Comparison of ENCODE assay signal across 24 mouse cellular contexts in the genomic region with DNA sequence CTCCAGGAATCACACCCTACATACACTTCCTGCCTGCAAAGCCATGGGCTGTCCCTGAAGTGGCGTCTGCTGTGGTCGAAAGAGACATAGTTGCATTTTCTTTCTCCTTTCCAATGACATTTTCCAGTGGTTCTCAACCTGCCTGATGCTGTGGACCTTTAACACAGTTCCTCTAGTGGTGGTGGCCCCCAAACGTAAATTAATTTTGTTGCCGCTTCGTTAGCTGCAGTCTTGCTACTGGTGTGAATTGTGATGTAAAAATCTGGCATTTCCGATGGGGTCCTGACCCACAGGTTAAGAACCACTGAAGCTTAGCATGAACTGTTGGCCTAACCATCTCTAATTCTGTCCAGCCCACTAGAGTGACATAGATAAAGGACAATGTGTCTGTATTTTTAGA.
A peak's percentile ranks its signal among the peaks of the same experiment; 100 is the strongest.
DNase-seq lines count a peak whose midpoint lies in the region; ATAC-seq and TF ChIP-seq lines count a peak whose summit lies in the region.
"Had no signal": no experiment of that assay in that cellular context is flagged by ENCODE, and none has a peak within 500 bp of the region (broad histone marks: within the 10 kb centered on the region; RNA-seq: fewer than 3 reads in every experiment).

No protein-coding gene starts in this region.

- no peaks in the 10 kb centered on the region for H3K36me3 ChIP-seq in heart, embryonic 10.5 days
- no peaks in the 10 kb centered on the region for H3K36me3 ChIP-seq in heart, embryonic 15.5 days
- H3K36me3 ChIP-seq: embryonic facial prominence, embryonic 10.5 days; embryonic facial prominence, embryonic 13.5 days; forebrain, embryonic 12.5 days; forebrain, embryonic 15.5 days; hindbrain, embryonic 12.5 days had no signal

- no peaks in the 10 kb centered on the region for H3K27me3 ChIP-seq in heart, embryonic 10.5 days (ENCODE audit: insufficient read depth, poor library complexity, severe bottlenecking)
- H3K27me3 ChIP-seq in heart, embryonic 15.5 days = no peaks in the 10 kb centered on the region
- H3K27me3 ChIP-seq: embryonic facial prominence, embryonic 13.5 days; forebrain, embryonic 12.5 days; forebrain, embryonic 15.5 days; hindbrain, embryonic 12.5 days; hindbrain, embryonic 15.5 days had no signal

- intact Hi-C loops in left cerebral cortex, adult 2 months (cut with DNase I) = no loop called here
- intact Hi-C loops in left cerebral cortex, postnatal 4 days (cut with DNase I) = no loop called here

- 77% methylated on average over 6 of the region's 6 CpGs for WGBS in heart, embryonic 10.5 days
- 71% methylated on average over 6 of the region's 6 CpGs for WGBS in heart, embryonic 15.5 days

- H3K4me3 ChIP-seq in heart, embryonic 10.5 days = no peak overlapping the region
- H3K4me3 ChIP-seq in heart, embryonic 15.5 days = no peak overlapping the region
- H3K4me3 ChIP-seq in left cerebral cortex, adult 2 months = no peak overlapping the region
- H3K4me3 ChIP-seq: embryonic facial prominence, embryonic 10.5 days; embryonic facial prominence, embryonic 13.5 days; erythroblast, embryonic 14.5 days; forebrain, embryonic 12.5 days; forebrain, embryonic 15.5 days; hindbrain, embryonic 12.5 days; hindbrain, embryonic 15.5 days had no signal

- H3K4me1 ChIP-seq in heart, embryonic 10.5 days = 0 out of 2 replicates have a peak, but pooled peaks cover 3% of the 10 kb centered on the region
- peaks cover 8% of the 10 kb centered on the region; the same call in 1 of the 2 replicates for H3K4me1 ChIP-seq in heart, embryonic 15.5 days (replicated peaks)
- H3K4me1 ChIP-seq: embryonic facial prominence, embryonic 10.5 days; embryonic facial prominence, embryonic 13.5 days; forebrain, embryonic 12.5 days; hindbrain, embryonic 12.5 days had no signal

- peak; percentile 55 for DNase-seq in heart, embryonic 10.5 days (ENCODE audit: low spot score)
- DNase-seq in heart, postnatal 4 days = no peak
- no peak for DNase-seq in heart, adult 18-20 months
- DNase-seq in left cerebral cortex, adult 2 months (ENCODE audit: extremely low spot score in 1 of 2, low spot score in 2 of 2) = no peak
- DNase-seq in left cerebral cortex, postnatal 4 days = no peak
- DNase-seq in right cerebral cortex, postnatal 36 days (ENCODE audit: low spot score in 2 of 2) = no peak
- DNase-seq: adrenal gland, adult 2 months; adrenal gland, postnatal 14 days; cerebellum, adult 11 months; cerebellum, adult 2 months; cerebellum, adult 9-11 months; embryo, embryonic 11 days; gastrocnemius, postnatal 25 days; kidney, adult 2 months had no signal

- no peak for ATAC-seq in heart, embryonic 15.5 days (replicated peaks; ENCODE audit: insufficient number of reproducible peaks, insufficient read depth, low FRiP score, low read depth)
- ATAC-seq: CD4-positive, CD25-positive, alpha-beta regulatory T cell, adult 4 months; forebrain, embryonic 15.5 days; intestine, postnatal 0 days had no signal

- no peak overlapping the region for H3K27ac ChIP-seq in heart, embryonic 10.5 days
- peak overlapping the region; percentile 38; the same call in 1 of the 2 replicates for H3K27ac ChIP-seq in heart, embryonic 15.5 days
- peak overlapping the region; percentile 44; the same call in 1 of the 2 replicates for H3K27ac ChIP-seq in left cerebral cortex, adult 2 months
- H3K27ac ChIP-seq: embryonic facial prominence, embryonic 10.5 days; embryonic facial prominence, embryonic 13.5 days; forebrain, embryonic 12.5 days; forebrain, embryonic 15.5 days; hindbrain, embryonic 12.5 days; hindbrain, embryonic 15.5 days had no signal

- H3K9ac ChIP-seq in heart, embryonic 15.5 days = no peak overlapping the region
- H3K9ac ChIP-seq: embryonic facial prominence, embryonic 13.5 days; forebrain, embryonic 12.5 days; forebrain, embryonic 15.5 days; hindbrain, embryonic 12.5 days; hindbrain, embryonic 15.5 days had no signal

- no peak for TF ChIP-seq CTCF in left cerebral cortex, adult 2 months (IDR thresholded peaks at IDR 0.05)

- H3K9me3 ChIP-seq in heart, embryonic 10.5 days = no peaks in the 10 kb centered on the region
- no peaks in the 10 kb centered on the region for H3K9me3 ChIP-seq in heart, embryonic 15.5 days (replicated peaks)
- H3K9me3 ChIP-seq: embryonic facial prominence, embryonic 10.5 days; embryonic facial prominence, embryonic 13.5 days; forebrain, embryonic 12.5 days; forebrain, embryonic 15.5 days; hindbrain, embryonic 12.5 days; hindbrain, embryonic 15.5 days had no signal

- H3K4me2 ChIP-seq in heart, embryonic 15.5 days = no peak overlapping the region
- H3K4me2 ChIP-seq: embryonic facial prominence, embryonic 13.5 days; forebrain, embryonic 12.5 days; forebrain, embryonic 15.5 days; hindbrain, embryonic 12.5 days; hindbrain, embryonic 15.5 days had no signal
